Mouse (Mus musculus): Measurements from ENCODE around the gene Aktip.

- TF ChIP-seq HCFC1 (IDR thresholded peaks at IDR 0.05; ENCODE audit: borderline replicate concordance, insufficient read depth, low read length) = no peak
- no peak for TF ChIP-seq MAFK (IDR thresholded peaks at IDR 0.05; ENCODE audit: insufficient read depth, low read depth, low read length)
- no peak for TF ChIP-seq ZC3H11A (IDR thresholded peaks at IDR 0.05; ENCODE audit: borderline replicate concordance, low read depth, low read length)
- TF ChIP-seq CHD2 (IDR thresholded peaks at IDR 0.05; ENCODE audit: low read depth, low read length) = no peak
Measured at GRCm38 (mm10) chr8:91209658-91210057, 9.9 kb upstream of the Aktip start.
